Comparison of ENCODE assay signal across 17 mouse cellular contexts in the genomic region with DNA sequence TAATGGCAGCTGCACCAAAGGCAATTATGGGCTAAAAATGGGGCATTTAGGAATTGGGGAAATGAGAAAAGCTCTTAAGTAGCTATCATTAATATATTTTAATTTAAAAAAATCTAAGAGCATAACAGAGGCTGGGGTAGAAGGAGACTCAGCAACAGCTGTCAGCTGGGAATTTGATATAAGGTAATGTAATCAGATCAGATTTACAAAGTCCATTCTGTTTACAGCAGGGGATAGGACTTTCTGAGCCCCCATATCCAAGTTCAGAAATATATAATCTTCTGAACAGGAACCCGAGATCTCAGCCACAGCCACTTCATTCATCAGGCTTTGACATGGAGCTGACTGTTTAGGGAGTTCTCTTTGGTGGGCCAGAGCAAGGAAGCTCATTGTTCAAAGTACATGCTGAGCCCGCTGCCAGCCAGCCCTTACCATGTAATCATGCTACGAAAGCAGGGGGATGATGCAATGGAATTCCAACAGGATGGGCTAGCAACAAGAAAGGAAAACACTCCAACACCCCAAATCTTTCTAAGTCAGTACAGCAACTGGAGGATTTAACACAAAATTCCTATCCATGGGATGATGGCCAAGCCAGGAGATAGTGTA.
"Had no signal": no experiment of that assay in that cellular context is flagged by ENCODE, and none has a peak within 500 bp of the region (broad histone marks: within the 10 kb centered on the region; RNA-seq: fewer than 3 reads in every experiment).

No protein-coding gene starts in this region.

- H3K4me1 ChIP-seq: midbrain, embryonic 12.5 days; midbrain, embryonic 15.5 days; neural tube, embryonic 13.5 days; stomach, embryonic 15.5 days had no signal

- H3K4me2 ChIP-seq: liver, embryonic 13.5 days; lung, embryonic 15.5 days; midbrain, embryonic 12.5 days; midbrain, embryonic 15.5 days; neural tube, embryonic 13.5 days; stomach, embryonic 15.5 days had no signal

- H3K9ac ChIP-seq: liver, embryonic 13.5 days; lung, embryonic 15.5 days; midbrain, embryonic 12.5 days; midbrain, embryonic 15.5 days; neural tube, embryonic 13.5 days; stomach, embryonic 15.5 days had no signal

- H3K27me3 ChIP-seq: liver, embryonic 13.5 days; lung, embryonic 15.5 days; midbrain, embryonic 15.5 days; neural tube, embryonic 13.5 days; stomach, embryonic 15.5 days had no signal

- H3K9me3 ChIP-seq: liver, embryonic 13.5 days; lung, embryonic 15.5 days; midbrain, embryonic 12.5 days; midbrain, embryonic 15.5 days; neural tube, embryonic 13.5 days; stomach, embryonic 15.5 days had no signal

- H3K4me3 ChIP-seq: liver, embryonic 13.5 days; lung, embryonic 15.5 days; midbrain, embryonic 12.5 days; midbrain, embryonic 15.5 days; neural tube, embryonic 13.5 days; stomach, embryonic 15.5 days had no signal

- H3K27ac ChIP-seq: liver, embryonic 13.5 days; lung, embryonic 15.5 days; midbrain, embryonic 12.5 days; midbrain, embryonic 15.5 days; neural tube, embryonic 13.5 days; stomach, embryonic 15.5 days had no signal

- H3K36me3 ChIP-seq: liver, embryonic 13.5 days; lung, embryonic 15.5 days; midbrain, embryonic 12.5 days; midbrain, embryonic 15.5 days; neural tube, embryonic 13.5 days; stomach, embryonic 15.5 days had no signal

- ATAC-seq: inflammation-experienced regulatory T-cells, adult 6 months; intestine, embryonic 16.5 days; midbrain, embryonic 15.5 days had no signal

- DNase-seq: kidney, adult 18-20 months; kidney, adult 9 months; kidney, postnatal 14 days; kidney, postnatal 4 days; liver, embryonic 13.5 days; lung, postnatal 4 days; retina, postnatal 1 day; right cerebral cortex, postnatal 25 days; spleen, adult 18-20 months; thymus, postnatal 36 days had no signal
